Mouse (Mus musculus) ES-E14 (cell line): ENCODE data around the gene Zfhx3.

Source experiments
- CHD2 ChIP-seq: IDR thresholded peaks from 2 replicates; pipeline ENCODE4 v1.6.1; 2014; ENCODE audit warnings: mild to moderate bottlenecking, low read depth, low read length, inconsistent platforms
- HCFC1 ChIP-seq: IDR thresholded peaks from 2 replicates; pipeline ENCODE4 v1.6.1; 2012; ENCODE audit warnings: low read length, inconsistent platforms, borderline replicate concordance; ENCODE audit not compliant: insufficient read depth
- MAFK ChIP-seq: IDR thresholded peaks from 2 replicates; pipeline ENCODE4 v1.6.1; 2014; ENCODE audit warnings: mild to moderate bottlenecking, low read depth, low read length, inconsistent platforms; ENCODE audit not compliant: insufficient read depth
- ZC3H11A ChIP-seq: IDR thresholded peaks from 2 replicates; pipeline ENCODE4 v1.6.1; 2012; ENCODE audit warnings: low read depth, mild to moderate bottlenecking, inconsistent platforms, low read length, borderline replicate concordance
- ZNF384 ChIP-seq: IDR thresholded peaks from 2 replicates; pipeline ENCODE4 v1.6.1; 2012; ENCODE audit warnings: low read depth, low read length, inconsistent platforms

DNA sequence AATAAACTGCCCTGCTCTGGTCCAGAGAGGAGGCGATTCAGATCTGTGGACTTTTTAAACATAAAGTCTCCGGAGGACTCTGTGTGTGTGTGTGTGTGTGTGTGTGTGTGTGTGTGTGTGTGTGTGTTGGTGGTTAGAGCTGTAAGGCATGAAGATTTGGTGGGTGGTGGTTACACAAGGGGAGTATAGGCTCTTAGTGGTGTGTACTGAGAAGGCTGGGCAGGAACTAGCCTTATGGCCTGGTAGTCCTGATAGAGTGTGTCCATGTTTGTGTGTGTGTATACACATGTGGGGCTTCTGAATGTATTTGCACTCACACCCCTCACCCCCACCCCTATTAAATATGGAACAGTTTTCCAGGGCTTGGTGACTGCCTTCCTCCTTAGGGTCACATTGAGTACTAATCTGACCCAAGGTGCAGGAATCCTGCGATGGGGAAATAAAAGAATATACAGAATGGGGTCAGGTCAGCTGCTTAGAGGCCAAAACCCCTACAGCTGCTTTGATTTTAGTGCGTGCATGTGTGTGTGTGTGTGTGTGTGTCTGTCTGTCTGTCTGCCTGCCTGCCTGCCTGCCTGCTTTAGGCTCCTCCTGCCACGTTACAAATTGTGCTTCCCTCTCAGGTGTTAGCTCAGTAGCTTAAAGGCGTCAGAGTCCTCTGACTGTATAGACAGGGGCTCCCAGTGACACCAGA, 764.6 kb downstream of the Zfhx3 start:
- TF ChIP-seq ZC3H11A (no peak), HCFC1 (no peak), CHD2 (no peak), ZNF384 (no peak), MAFK (no peak)
